8 mouse cellular contexts compared by ENCODE assay signal in genomic region chr6:91515545-91516449, GRCm38 (mm10). TPM values are rescaled to one million over a fixed set of nuclear protein-coding genes. Genes with fewer than 3 reads are reported as not detected.
DNase-seq lines count a peak whose midpoint lies in the region; ATAC-seq and TF ChIP-seq lines count a peak whose summit lies in the region.

Gene Xpc (minus strand): TSS chr6:91515888.
Gene Lsm3 (plus strand): TSS chr6:91515928.

- peak; percentile 29 to 93; a peak in 3 of 4 replicates for TF ChIP-seq POLR2A in MEL (IDR thresholded peaks at IDR 0.05; ENCODE audit: control insufficient read depth in 1 of 2, insufficient read depth in 1 of 2, low read depth in 1 of 2, low read length in 2 of 2, poor library complexity in 1 of 2)
- TF ChIP-seq POLR2A in cerebellum, adult 2 months (IDR thresholded peaks at IDR 0.05; ENCODE audit: borderline replicate concordance, insufficient read depth, low read length) = peak; percentile 63; the same call in 1 of the 2 replicates

- peak; percentile 96 for ATAC-seq in forebrain, postnatal 0 days
- ATAC-seq in lung, embryonic 15.5 days (ENCODE audit: borderline replicate concordance, extremely low read depth, low FRiP score, low TSS enrichment) = peak; percentile 99

- H3K9me3 ChIP-seq in MEL (replicated peaks; ENCODE audit: insufficient read depth, low read length) = no peaks in the 10 kb centered on the region
- no peaks in the 10 kb centered on the region for H3K9me3 ChIP-seq in forebrain, postnatal 0 days (ENCODE audit: low read length)
- no peaks in the 10 kb centered on the region for H3K9me3 ChIP-seq in lung, embryonic 15.5 days

- TF ChIP-seq EP300 in MEL (IDR thresholded peaks at IDR 0.05; ENCODE audit: low read depth in 1 of 2, low read length in 2 of 2) = no peak

- H3K4me1 ChIP-seq in MEL (ENCODE audit: control insufficient read depth in 1 of 2, insufficient read depth in 2 of 2, low read length in 2 of 2) = peaks cover 2 to 10% of the 10 kb centered on the region in 2 experiments; a peak in 3 of 4 replicates
- peaks cover 3% of the 10 kb centered on the region for H3K4me1 ChIP-seq in cerebellum, adult 2 months (ENCODE audit: control insufficient read depth, insufficient read depth, low read length)
- peaks cover 13% of the 10 kb centered on the region; the same call in 1 of the 2 replicates for H3K4me1 ChIP-seq in forebrain, postnatal 0 days (ENCODE audit: insufficient read depth)
- peaks cover 20% of the 10 kb centered on the region for H3K4me1 ChIP-seq in lung, embryonic 15.5 days

- peak within 1 kb of the TSS; percentile 95 for H3K9ac ChIP-seq in MEL (ENCODE audit: control insufficient read depth, low read depth, low read length, poor library complexity, severe bottlenecking)
- peak within 1 kb of the TSS; percentile 88 for H3K9ac ChIP-seq in forebrain, postnatal 0 days
- H3K9ac ChIP-seq in lung, embryonic 15.5 days = peak within 1 kb of the TSS; percentile 76

- TF ChIP-seq RAD21 in MEL (IDR thresholded peaks at IDR 0.05; ENCODE audit: low read depth, low read length) = no peak

- H3K4me3 ChIP-seq in MEL (ENCODE audit: control insufficient read depth in 1 of 2, insufficient read depth in 1 of 2, low read depth in 2 of 2, low read length in 2 of 2) = peak within 1 kb of the TSS; percentile 80 to 93
- peak within 1 kb of the TSS; percentile 74 for H3K4me3 ChIP-seq in cerebellum, adult 2 months (replicated peaks; ENCODE audit: insufficient read depth, low read depth, low read length)
- peak within 1 kb of the TSS; percentile 77 for H3K4me3 ChIP-seq in forebrain, postnatal 0 days (ENCODE audit: low read depth, low read length)
- peak within 1 kb of the TSS; percentile 62 for H3K4me3 ChIP-seq in lung, embryonic 15.5 days

- H3K36me3 ChIP-seq in MEL (ENCODE audit: control insufficient read depth in 1 of 2, insufficient read depth in 2 of 2, low read length in 2 of 2) = peaks cover 13 to 24% of the 10 kb centered on the region in 2 experiments; a peak in 3 of 4 replicates
- H3K36me3 ChIP-seq in forebrain, postnatal 0 days (ENCODE audit: insufficient read depth) = peaks cover 38% of the 10 kb centered on the region
- H3K36me3 ChIP-seq in lung, embryonic 15.5 days = peaks cover 31% of the 10 kb centered on the region

- peak within 1 kb of the TSS; percentile 78 for H3K27ac ChIP-seq in MEL (ENCODE audit: control insufficient read depth, low read depth, low read length)
- H3K27ac ChIP-seq in cerebellum, adult 2 months (ENCODE audit: insufficient read depth, low read length) = 0 out of 2 replicates have a peak within 1 kb of the TSS, but pooled peaks have one; percentile 8
- H3K27ac ChIP-seq in forebrain, postnatal 0 days (ENCODE audit: low read depth, low read length) = peak within 1 kb of the TSS; percentile 79
- H3K27ac ChIP-seq in lung, embryonic 15.5 days = peak within 1 kb of the TSS; percentile 13; the same call in 1 of the 2 replicates

- TF ChIP-seq CTCF in MEL (IDR thresholded peaks at IDR 0.05 in 2 of 3, conservative IDR thresholded peaks at IDR 0.05 in 1 of 3; ENCODE audit: control insufficient read depth in 1 of 3, insufficient read depth in 1 of 3, low read depth in 2 of 3, low read length in 3 of 3, poor library complexity in 1 of 3, severe bottlenecking in 1 of 3) = no peak
- no peak for TF ChIP-seq CTCF in cerebellum, adult 2 months (IDR thresholded peaks at IDR 0.05; ENCODE audit: borderline replicate concordance, insufficient read depth, low read depth, low read length)
- TF ChIP-seq CTCF in forebrain, postnatal 0 days (IDR thresholded peaks at IDR 0.05; ENCODE audit: low read depth) = peak; percentile 16; the same call in 1 of the 2 replicates

- peaks cover 15% of the 10 kb centered on the region for H3K79me2 ChIP-seq in MEL (ENCODE audit: control insufficient read depth, insufficient read depth, low read length, poor library complexity)

- no peaks in the 10 kb centered on the region for H3K27me3 ChIP-seq in MEL (ENCODE audit: control insufficient read depth in 1 of 2, insufficient read depth in 2 of 2, low read length in 2 of 2)
- no peaks in the 10 kb centered on the region for H3K27me3 ChIP-seq in cerebellum, adult 2 months (ENCODE audit: control insufficient read depth, insufficient read depth, low read length)
- no peaks in the 10 kb centered on the region for H3K27me3 ChIP-seq in forebrain, postnatal 0 days (ENCODE audit: insufficient read depth, low read length)
- H3K27me3 ChIP-seq in lung, embryonic 15.5 days = no peaks in the 10 kb centered on the region

- WGBS in cerebellum, adult 2 months = under 1% methylated on average over 80 of the region's 80 CpGs
- WGBS in forebrain, postnatal 0 days = 1% methylated on average over 80 of the region's 80 CpGs
- WGBS in lung, embryonic 15.5 days = under 1% methylated on average over 80 of the region's 80 CpGs

- H3K4me2 ChIP-seq in forebrain, postnatal 0 days (ENCODE audit: low read depth) = peak within 1 kb of the TSS; percentile 92
- peak within 1 kb of the TSS; percentile 67 for H3K4me2 ChIP-seq in lung, embryonic 15.5 days

- DNase-seq in MEL (ENCODE audit: low read depth, low spot score) = peak; percentile 96
- peak; percentile 98 to 99 for DNase-seq in cerebellum, adult 2 months
- peak; percentile 98 for DNase-seq in forebrain, postnatal 0 days
- peak; percentile 99 for DNase-seq in heart, postnatal 4 days
- peak; percentile 95 to 98 for DNase-seq in layer of hippocampus, adult 8-10 months (ENCODE audit: low spot score in 2 of 2)
- peak; percentile 94 for DNase-seq in ovary, adult 18-20 months (ENCODE audit: low spot score)
- peak; percentile 98 for DNase-seq in thymus, postnatal 0 days (ENCODE audit: low spot score)

TF ChIP-seq in MEL, 35 proteins besides CTCF, POLR2A, EP300 and RAD21 (continues in another document):
- peak; percentile 92 for TF ChIP-seq HCFC1 (IDR thresholded peaks at IDR 0.05; ENCODE audit: low read depth, low read length)
- peak; percentile 97 for TF ChIP-seq CHD2 (IDR thresholded peaks at IDR 0.05; ENCODE audit: low read length)
- peak; percentile 76 for TF ChIP-seq ELF1 (IDR thresholded peaks at IDR 0.05; ENCODE audit: low read depth, low read length)
- TF ChIP-seq RCOR1 (IDR thresholded peaks at IDR 0.05; ENCODE audit: low read depth, low read length) = no peak
- TF ChIP-seq USF2 (IDR thresholded peaks at IDR 0.05; ENCODE audit: borderline replicate concordance in 1 of 2, insufficient read depth in 1 of 2, low read depth in 1 of 2, low read length in 2 of 2) = no peak
- TF ChIP-seq ZKSCAN1 (IDR thresholded peaks at IDR 0.05; ENCODE audit: low read depth, low read length) = no peak
- peak; percentile 89 for TF ChIP-seq TBP (IDR thresholded peaks at IDR 0.05; ENCODE audit: low read depth, low read length)
- no peak for TF ChIP-seq GATA1 (IDR thresholded peaks at IDR 0.05; ENCODE audit: low read depth, low read length)
- peak; percentile 84 for TF ChIP-seq NELFE (IDR thresholded peaks at IDR 0.05; ENCODE audit: low read depth, low read length)
- TF ChIP-seq MAFK (IDR thresholded peaks at IDR 0.05; ENCODE audit: borderline replicate concordance, low read depth, low read length) = no peak
- TF ChIP-seq SIN3A (IDR thresholded peaks at IDR 0.05; ENCODE audit: low read length) = peak; percentile 82
- no peak; the same call in 1 of the 2 replicates for TF ChIP-seq MAX (IDR thresholded peaks at IDR 0.05; ENCODE audit: low read length)
- peak; percentile 64 for TF ChIP-seq MXI1 (IDR thresholded peaks at IDR 0.05; ENCODE audit: low read depth, low read length)
- peak; percentile 47; the same call in 1 of the 2 replicates for TF ChIP-seq NRF1 (IDR thresholded peaks at IDR 0.05; ENCODE audit: insufficient read depth, low read depth, low read length, poor library complexity, severe bottlenecking)
- peak; percentile 79 for TF ChIP-seq TCF12 (IDR thresholded peaks at IDR 0.05; ENCODE audit: low read depth, low read length)
- 0 out of 2 replicates have a peak, but pooled peaks have one; percentile 32 for TF ChIP-seq ETS1 (IDR thresholded peaks at IDR 0.05; ENCODE audit: low read depth, low read length)
- TF ChIP-seq MYC (IDR thresholded peaks at IDR 0.05; ENCODE audit: low read depth, low read length) = peak; percentile 68; the same call in 1 of the 2 replicates
- 0 out of 2 replicates have a peak, but pooled peaks have one; percentile 30 for TF ChIP-seq CHD1 (IDR thresholded peaks at IDR 0.05; ENCODE audit: low read depth, low read length)
- peak; percentile 75 for TF ChIP-seq POLR2AphosphoS2 (IDR thresholded peaks at IDR 0.05; ENCODE audit: low read length)
- no peak for TF ChIP-seq BHLHE40 (IDR thresholded peaks at IDR 0.05; ENCODE audit: borderline replicate concordance, low read depth, low read length)
- no peak for TF ChIP-seq ZNF384 (IDR thresholded peaks at IDR 0.05; ENCODE audit: low read depth, low read length)

RNA-seq across cellular contexts. Expression of gene Xpc, which starts in this region (rescaled TPM):
- total RNA-seq in MEL (2012; rRNA removed) = 12.6 and 15.3 TPM in 2 replicates
- polyA plus RNA-seq in MEL (2012; ENCODE audit: insufficient read depth in 1 of 2, insufficient read length in 2 of 2, low read depth in 1 of 2, low replicate concordance in 2 of 2, missing spikeins in 1 of 2) = 10 to 100 TPM in 1 of 2 experiments, not detected in 1; 15.5 TPM
- polyA plus RNA-seq in cerebellum, adult 2 months (2012; rRNA removed) = 13.2 and 14.4 TPM in 2 replicates
- total RNA-seq in forebrain, postnatal 0 days (2014; rRNA removed) = 20.4 and 39.0 TPM in 2 replicates
- 12.9 and 15.0 TPM in 2 replicates for polyA plus RNA-seq in forebrain, postnatal 0 days (2015; fragmentation: Nextera tagmentation; extraction: Ambion mirVana)
- 10 to 100 TPM in 1 of 2 experiments, 1 to 10 TPM in 1; 9.2 to 10.4 TPM for total RNA-seq in heart, postnatal 4 days (2021)
- 10 to 100 TPM; 11.7 to 16.0 (median 13.7) TPM for total RNA-seq in layer of hippocampus, adult 8-10 months (2022)
- polyA plus RNA-seq in lung, embryonic 15.5 days (2015; fragmentation: Nextera tagmentation; extraction: Ambion mirVana) = 16.4 and 17.2 TPM in 2 replicates
- 26.4 and 27.5 TPM in 2 replicates for polyA plus RNA-seq in thymus, postnatal 0 days (2015; fragmentation: Nextera tagmentation; extraction: Ambion mirVana)

RNA-seq across cellular contexts. Expression of gene Lsm3, which starts in this region (rescaled TPM):
- total RNA-seq in MEL (2012; rRNA removed) = 235 and 259 TPM in 2 replicates
- 100 to 1,000 TPM in 1 of 2 experiments, not detected in 1; 238 TPM for polyA plus RNA-seq in MEL (2012; ENCODE audit: insufficient read depth in 1 of 2, insufficient read length in 2 of 2, low read depth in 1 of 2, low replicate concordance in 2 of 2, missing spikeins in 1 of 2)
- 51.3 and 51.8 TPM in 2 replicates for polyA plus RNA-seq in cerebellum, adult 2 months (2012; rRNA removed)
- total RNA-seq in forebrain, postnatal 0 days (2014; rRNA removed) = 53.1 and 70.2 TPM in 2 replicates
- 188 and 253 TPM in 2 replicates for polyA plus RNA-seq in forebrain, postnatal 0 days (2015; fragmentation: Nextera tagmentation; extraction: Ambion mirVana)
- total RNA-seq in heart, postnatal 4 days (2021) = 100 to 1,000 TPM in 1 of 2 experiments, 10 to 100 TPM in 1; 96.0 to 101 TPM
- 10 to 100 TPM; 32.4 to 35.7 (median 32.9) TPM for total RNA-seq in layer of hippocampus, adult 8-10 months (2022)
- polyA plus RNA-seq in lung, embryonic 15.5 days (2015; fragmentation: Nextera tagmentation; extraction: Ambion mirVana) = 272 and 305 TPM in 2 replicates
- 327 and 351 TPM in 2 replicates for polyA plus RNA-seq in thymus, postnatal 0 days (2015; fragmentation: Nextera tagmentation; extraction: Ambion mirVana)

Comparison
In these comparisons a context has a peak if more than half of its experiments do, and no peak if none do; other contexts are left out.
1. Peak in every context shown above with its lines: DNase-seq, ATAC-seq, H3K4me3 ChIP-seq and H3K27ac ChIP-seq.
2. H3K27ac ChIP-seq: peak in every context shown above with its lines; median percentile 79 in forebrain, postnatal 0 days; 78 in MEL; 13 in lung, embryonic 15.5 days; 8 in cerebellum, adult 2 months.